Mouse (Mus musculus): ENCODE measurements at regions not wholly inside any gene's neighbourhood (a gene's known extent, or its start where the extent isn't known, plus 50 kb on each side); places are given as distances from the start of the nearest gene placed in this dataset.
"Not testable (repeated sequence)": the region's sequence is repeated elsewhere in the genome, so short reads cannot be mapped to it uniquely, and the experiment has no call there.

- Histone ChIP-seq H3K27me3 (ENCODE audit: control insufficient read depth, insufficient read depth, low read length) (no peaks in the 10 kb centered on the region), H3K27ac (ENCODE audit: insufficient read depth, low read length) (no peak overlapping the region), H3K4me3 (ENCODE audit: extremely low read depth, insufficient read depth, insufficient read length) (no peak overlapping the region), H3K4me1 (ENCODE audit: control insufficient read depth, insufficient read depth, insufficient read length) (no peaks in the 10 kb centered on the region), H3K36me3 (ENCODE audit: control insufficient read depth, insufficient read depth, low read length) (no peaks in the 10 kb centered on the region)
- peak; percentile 47 to 56 for DNase-seq (ENCODE audit: low read depth in 1 of 2, low spot score in 2 of 2)
- TF ChIP-seq POLR2A (IDR thresholded peaks at IDR 0.05; ENCODE audit: low read depth, low read length) (no peak), CTCF (IDR thresholded peaks at IDR 0.05; ENCODE audit: extremely low read depth, insufficient read depth, insufficient read length, insufficient replicate concordance) (peak; percentile 36; the same call in 1 of the 2 replicates)
- WGBS = 42% methylated on average over 13 of the region's 13 CpGs
These were observed 52.0 kb upstream of the Ak4 start for GRCm38 (mm10) chr4:101366905-101367679.

DNA sequence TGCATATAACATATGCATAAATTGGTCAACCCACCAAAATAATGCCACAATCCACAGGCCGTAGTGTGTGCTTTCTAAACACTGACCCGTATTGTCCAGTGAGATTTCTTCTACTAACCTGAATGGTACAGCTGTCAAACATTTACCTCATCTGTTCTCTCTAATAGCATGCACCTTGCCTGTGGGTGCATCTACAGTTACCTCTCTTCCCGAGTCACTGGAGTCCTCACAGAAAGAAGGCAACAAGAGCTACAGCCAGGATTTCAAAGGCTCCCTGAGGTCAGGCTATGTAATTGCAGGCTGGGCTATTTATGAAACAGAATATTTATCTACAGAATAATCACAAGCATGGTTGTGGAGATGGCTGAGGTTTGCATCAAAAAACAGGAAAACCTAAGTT is 53.8 kb upstream of the Ak4 start:
- Histone ChIP-seq H3K4me1 (ENCODE audit: control insufficient read depth, insufficient read depth, insufficient read length) (no peaks in the 10 kb centered on the region), H3K27ac (ENCODE audit: insufficient read depth, low read length) (no peak overlapping the region), H3K4me3 (ENCODE audit: extremely low read depth, insufficient read depth, insufficient read length) (no peak overlapping the region), H3K36me3 (ENCODE audit: control insufficient read depth, insufficient read depth, low read length) (no peaks in the 10 kb centered on the region), H3K27me3 (ENCODE audit: control insufficient read depth, insufficient read depth, low read length) (no peaks in the 10 kb centered on the region)
- WGBS = 86% methylated on average over 3 of the region's 3 CpGs
- TF ChIP-seq POLR2A (IDR thresholded peaks at IDR 0.05; ENCODE audit: low read depth, low read length) (no peak), CTCF (IDR thresholded peaks at IDR 0.05; ENCODE audit: extremely low read depth, insufficient read depth, insufficient read length, insufficient replicate concordance) (no peak)
- no peak for DNase-seq (ENCODE audit: low read depth in 1 of 2, low spot score in 2 of 2)

DNA sequence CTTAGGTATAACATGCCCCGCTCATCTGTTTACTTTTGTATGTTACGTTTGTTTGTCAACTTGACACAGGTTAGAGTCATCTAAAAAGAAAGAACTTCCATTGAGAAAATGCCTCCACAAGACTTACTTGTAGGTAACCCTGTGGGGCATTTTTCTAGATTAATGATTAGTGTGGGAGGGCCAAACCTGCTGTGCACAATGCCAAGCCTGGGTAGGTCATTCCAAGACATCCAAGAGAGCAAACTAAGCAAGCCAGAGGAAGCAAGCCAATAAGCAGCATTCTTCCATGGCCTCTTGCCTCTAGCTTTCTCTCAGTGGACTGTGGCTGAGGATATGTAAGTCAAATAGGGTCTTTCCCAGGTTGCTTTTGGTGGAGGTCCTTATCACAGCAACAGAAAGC is 54.4 kb upstream of the Ak4 start:
- TF ChIP-seq POLR2A (IDR thresholded peaks at IDR 0.05; ENCODE audit: low read depth, low read length) (no peak), CTCF (IDR thresholded peaks at IDR 0.05; ENCODE audit: extremely low read depth, insufficient read depth, insufficient read length, insufficient replicate concordance) (no peak)
- no peak for DNase-seq (ENCODE audit: low read depth in 1 of 2, low spot score in 2 of 2)
- no peak overlapping the region for H3K27ac ChIP-seq (ENCODE audit: insufficient read depth, low read length)
- no peaks in the 10 kb centered on the region for H3K4me1 ChIP-seq (ENCODE audit: control insufficient read depth, insufficient read depth, insufficient read length)
- H3K27me3 ChIP-seq (ENCODE audit: control insufficient read depth, insufficient read depth, low read length) = no peaks in the 10 kb centered on the region
- WGBS = 90% methylated on average over 2 of the region's 2 CpGs
- no peak overlapping the region for H3K4me3 ChIP-seq (ENCODE audit: extremely low read depth, insufficient read depth, insufficient read length)
- H3K36me3 ChIP-seq (ENCODE audit: control insufficient read depth, insufficient read depth, low read length) = no peaks in the 10 kb centered on the region

- not testable (repeated sequence) for H3K27ac ChIP-seq (ENCODE audit: insufficient read depth, low read length); H3K27me3 ChIP-seq (ENCODE audit: control insufficient read depth, insufficient read depth, low read length); H3K4me3 ChIP-seq (ENCODE audit: extremely low read depth, insufficient read depth, insufficient read length); DNase-seq (ENCODE audit: low read depth in 1 of 2, low spot score in 2 of 2); H3K4me1 ChIP-seq (ENCODE audit: control insufficient read depth, insufficient read depth, insufficient read length); H3K36me3 ChIP-seq (ENCODE audit: control insufficient read depth, insufficient read depth, low read length)
- 95% methylated on average over 1 of the region's 1 CpGs for WGBS
These were observed 55.8 kb upstream of the Ak4 start for GRCm38 (mm10) chr4:101363231-101363630.

DNA sequence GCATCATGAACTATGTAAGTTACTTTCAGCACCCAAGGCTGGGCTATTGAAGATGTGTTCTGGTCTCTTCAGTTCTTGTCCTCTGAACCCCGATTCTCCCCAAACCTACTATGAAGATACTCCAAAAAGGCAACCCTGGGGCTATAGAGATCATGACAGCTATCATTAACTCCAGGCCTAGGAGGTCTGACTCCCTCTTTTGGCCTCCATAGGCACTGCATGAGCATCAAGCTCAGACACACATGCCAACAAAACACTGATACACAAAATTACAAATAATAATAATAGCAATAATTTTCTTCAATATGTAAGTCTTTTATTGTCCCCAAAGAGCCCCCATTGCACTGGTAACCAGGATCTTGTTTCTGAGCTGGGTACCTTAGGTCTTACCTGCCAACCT is 57.3 kb upstream of the Ak4 start:
- no peak for DNase-seq (ENCODE audit: low read depth in 1 of 2, low spot score in 2 of 2)
- Histone ChIP-seq H3K27ac (ENCODE audit: insufficient read depth, low read length) (no peak overlapping the region), H3K36me3 (ENCODE audit: control insufficient read depth, insufficient read depth, low read length) (no peaks in the 10 kb centered on the region), H3K4me1 (ENCODE audit: control insufficient read depth, insufficient read depth, insufficient read length) (peaks cover 4% of the 10 kb centered on the region; the same call in 1 of the 2 replicates), H3K4me3 (ENCODE audit: extremely low read depth, insufficient read depth, insufficient read length) (no peak overlapping the region), H3K27me3 (ENCODE audit: control insufficient read depth, insufficient read depth, low read length) (no peaks in the 10 kb centered on the region)
- TF ChIP-seq POLR2A (IDR thresholded peaks at IDR 0.05; ENCODE audit: low read depth, low read length) = no peak
- TF ChIP-seq CTCF (IDR thresholded peaks at IDR 0.05; ENCODE audit: extremely low read depth, insufficient read depth, insufficient read length, insufficient replicate concordance) = peak; percentile 7; the same call in 1 of the 2 replicates
- WGBS = 100% methylated on average over 1 of the region's 1 CpGs

DNA sequence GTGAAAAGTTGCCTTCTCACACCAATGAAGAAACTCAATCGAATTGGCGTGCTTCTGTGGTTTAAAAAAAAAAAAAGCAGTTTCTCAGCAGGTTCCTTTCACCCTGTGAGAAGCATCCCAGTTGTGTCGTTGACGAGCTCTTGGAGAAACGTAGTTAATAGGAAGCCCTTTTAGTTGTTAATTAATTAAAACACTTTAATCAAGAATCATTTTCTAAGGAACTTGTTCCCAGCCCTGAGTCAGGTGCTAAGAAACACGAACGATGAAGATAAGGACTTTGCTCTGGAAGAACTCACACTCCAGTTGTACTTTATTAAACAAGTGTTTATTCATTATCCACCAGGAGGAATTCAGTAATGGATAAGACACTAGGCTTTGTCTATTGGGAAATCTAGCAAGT is 58.8 kb upstream of the Ak4 start:
- Histone ChIP-seq H3K27me3 (ENCODE audit: control insufficient read depth, insufficient read depth, low read length) (no peaks in the 10 kb centered on the region; the same call in 1 of the 2 replicates), H3K36me3 (ENCODE audit: control insufficient read depth, insufficient read depth, low read length) (no peaks in the 10 kb centered on the region), H3K4me3 (ENCODE audit: extremely low read depth, insufficient read depth, insufficient read length) (no peak overlapping the region), H3K27ac (ENCODE audit: insufficient read depth, low read length) (no peak overlapping the region), H3K4me1 (ENCODE audit: control insufficient read depth, insufficient read depth, insufficient read length) (peaks cover 4% of the 10 kb centered on the region; the same call in 1 of the 2 replicates)
- DNase-seq (ENCODE audit: low read depth in 1 of 2, low spot score in 2 of 2) = no peak
- TF ChIP-seq POLR2A (IDR thresholded peaks at IDR 0.05; ENCODE audit: low read depth, low read length) (no peak), CTCF (IDR thresholded peaks at IDR 0.05; ENCODE audit: extremely low read depth, insufficient read depth, insufficient read length, insufficient replicate concordance) (no peak)
- 83% methylated on average over 7 of the region's 7 CpGs for WGBS

GRCm38 (mm10) chr4:101359119-101359518 is 60.0 kb upstream of the Ak4 start:
- Histone ChIP-seq H3K36me3 (ENCODE audit: control insufficient read depth, insufficient read depth, low read length) (no peaks in the 10 kb centered on the region), H3K4me1 (ENCODE audit: control insufficient read depth, insufficient read depth, insufficient read length) (peaks cover 4% of the 10 kb centered on the region; the same call in 1 of the 2 replicates), H3K27me3 (ENCODE audit: control insufficient read depth, insufficient read depth, low read length) (no peaks in the 10 kb centered on the region; the same call in 1 of the 2 replicates), H3K27ac (ENCODE audit: insufficient read depth, low read length) (no peak overlapping the region), H3K4me3 (ENCODE audit: extremely low read depth, insufficient read depth, insufficient read length) (no peak overlapping the region)
- TF ChIP-seq POLR2A (IDR thresholded peaks at IDR 0.05; ENCODE audit: low read depth, low read length) (no peak), CTCF (IDR thresholded peaks at IDR 0.05; ENCODE audit: extremely low read depth, insufficient read depth, insufficient read length, insufficient replicate concordance) (no peak)
- no peak for DNase-seq (ENCODE audit: low read depth in 1 of 2, low spot score in 2 of 2)
- 88% methylated on average over 5 of the region's 5 CpGs for WGBS
